Mouse (Mus musculus) limb, embryonic 10.5 days (tissue): Measurements from ENCODE around the gene Ccdc7a. TPM values are rescaled to one million over a fixed set of nuclear protein-coding genes. Genes with fewer than 3 reads are reported as not detected.

Experiments
- DNase-seq: peaks from one replicate; pipeline ENCODE4 v3.0.0-alpha.2; 2017; ENCODE audit warnings: low spot score
- H3K27ac ChIP-seq: fragments of 300-500 bp; sonication (generic); 2 replicates; pipeline ENCODE4 v1.5.1; 2016; ENCODE audit warnings: mild to moderate bottlenecking
- H3K27me3 ChIP-seq: fragments of 300-500 bp; sonication (generic); 2 replicates; pipeline ENCODE4 v1.6.1; 2016; ENCODE audit warnings: low read depth, mild to moderate bottlenecking; ENCODE audit not compliant: poor library complexity, severe bottlenecking
- H3K36me3 ChIP-seq: fragments of 300-500 bp; sonication (generic); 2 replicates; pipeline ENCODE4 v1.6.1; 2016; ENCODE audit warnings: mild to moderate bottlenecking, moderate library complexity
- H3K4me1 ChIP-seq: fragments of 300-500 bp; sonication (generic); 2 replicates; pipeline ENCODE4 v1.6.1; 2016
- H3K4me3 ChIP-seq: fragments of 300-500 bp; sonication (generic); 2 replicates; pipeline ENCODE4 v1.5.1; 2016; ENCODE audit warnings: mild to moderate bottlenecking, moderate library complexity
- H3K9me3 ChIP-seq: fragments of 300-500 bp; sonication (generic); replicated peaks from 2 replicates; pipeline ENCODE4 v1.6.1; 2016; ENCODE audit warnings: mild to moderate bottlenecking
- WGBS: fragments of 180-500 bp; shearing (Covaris S2); methylation state at CpG from one replicate; pipeline ENCODE4 v1.1.7; 2016; 5-methylcytosine and 5-hydroxymethylcytosine counted together
- polyA plus RNA-seq: library from polyadenylated mRNA; unstranded; fragments of >200 nt; fragmentation: Nextera tagmentation; extraction: Ambion mirVana; gene quantifications from 2 replicates; pipeline ENCODE4 v1.2.1, GENCODE M21; 2016

Gene Ccdc7a
- polyA plus RNA-seq, 1 experiment from 2014 or later: not detected

DNA sequence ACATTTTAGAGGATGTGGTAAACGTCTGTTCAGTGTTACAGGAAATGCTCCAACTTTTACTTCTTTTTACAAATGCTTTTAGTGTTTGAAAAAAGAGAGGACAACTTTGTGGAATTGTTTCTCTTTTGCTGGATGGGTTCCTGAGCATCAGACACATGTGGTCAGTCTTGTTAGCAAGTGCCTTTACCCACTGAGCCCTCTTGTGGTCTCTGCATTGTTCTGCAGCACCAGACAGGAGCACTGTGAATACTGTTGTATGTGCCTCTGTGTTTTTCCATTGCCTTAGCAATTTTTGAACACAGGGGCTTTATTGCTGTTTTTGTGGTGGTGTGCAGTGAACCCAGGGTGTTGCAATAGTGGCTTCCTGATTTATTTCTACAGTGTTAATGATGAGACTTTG, 340.5 kb downstream of the Ccdc7a start:
- Histone ChIP-seq H3K4me1 (no peaks in the 10 kb centered on the region), H3K36me3 (peaks cover 88% of the 10 kb centered on the region), H3K27ac (no peak overlapping the region), H3K9me3 (no peaks in the 10 kb centered on the region), H3K27me3 (no peaks in the 10 kb centered on the region), H3K4me3 (no peak overlapping the region)
- 73% methylated on average over 1 of the region's 1 CpGs for WGBS
- DNase-seq: no peak

DNA sequence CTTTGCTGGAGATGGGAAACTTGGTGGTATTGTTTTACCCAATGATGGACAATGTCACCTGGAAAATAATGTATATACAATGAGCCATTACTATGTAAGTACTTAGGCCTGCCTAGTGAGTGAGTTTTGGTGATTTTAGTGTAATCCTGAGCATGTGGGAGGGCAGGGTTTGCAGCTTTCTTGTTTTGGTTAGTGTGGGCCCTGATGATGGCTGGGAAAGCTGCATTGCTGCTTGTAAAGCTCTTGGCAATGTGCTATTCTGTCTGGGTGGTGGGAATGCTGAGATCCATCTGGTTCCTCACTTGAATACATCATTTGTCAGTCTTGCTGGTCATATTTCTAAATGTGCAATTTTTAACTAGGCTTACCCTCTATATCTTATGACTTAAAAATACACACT, 349.1 kb downstream of the Ccdc7a start:
- no peak for DNase-seq
- H3K4me1 ChIP-seq: no peaks in the 10 kb centered on the region

GRCm38 (mm10) chr8:128709261-128709660, 356.1 kb downstream of the Ccdc7a start:
- no peaks in the 10 kb centered on the region for H3K27me3 ChIP-seq
- H3K4me1 ChIP-seq: no peaks in the 10 kb centered on the region
- no peak overlapping the region for H3K27ac ChIP-seq
- no peak overlapping the region for H3K4me3 ChIP-seq
- H3K9me3 ChIP-seq: no peaks in the 10 kb centered on the region
- peak; percentile 80 for DNase-seq
- peaks cover 87% of the 10 kb centered on the region for H3K36me3 ChIP-seq
- WGBS: 55% methylated on average over 3 of the region's 3 CpGs

More for the DNA sequence above, 349.1 kb downstream of the Ccdc7a start:
- Histone ChIP-seq H3K4me3 (no peak overlapping the region), H3K36me3 (peaks cover 95% of the 10 kb centered on the region), H3K27me3 (no peaks in the 10 kb centered on the region), H3K9me3 (no peaks in the 10 kb centered on the region), H3K27ac (no peak overlapping the region)

DNA sequence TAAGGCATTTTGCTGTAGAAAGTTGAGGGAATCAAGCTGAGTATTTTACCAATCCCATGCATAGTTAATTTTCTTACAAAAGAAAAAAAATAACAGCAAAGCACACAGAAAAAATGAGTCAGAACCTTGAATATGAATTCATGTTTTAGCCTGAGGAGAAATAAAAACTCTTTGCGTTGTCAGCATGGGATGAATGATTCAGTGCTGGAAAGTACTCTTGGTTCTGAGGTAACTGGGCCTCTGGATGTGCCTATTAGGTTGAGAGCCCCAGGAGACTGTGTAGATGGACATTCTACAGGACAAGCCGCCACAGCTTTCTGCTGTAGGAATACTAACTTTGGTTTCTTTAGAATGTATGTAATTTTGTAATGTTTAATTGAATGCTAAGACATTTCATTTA, 360.5 kb downstream of the Ccdc7a start:
- Histone ChIP-seq H3K4me3 (no peak overlapping the region), H3K36me3 (peaks cover 44% of the 10 kb centered on the region), H3K9me3 (no peaks in the 10 kb centered on the region), H3K27me3 (no peaks in the 10 kb centered on the region), H3K4me1 (no peaks in the 10 kb centered on the region), H3K27ac (no peak overlapping the region)
- WGBS: 93% methylated on average over 2 of the region's 2 CpGs
- DNase-seq: no peak

DNA sequence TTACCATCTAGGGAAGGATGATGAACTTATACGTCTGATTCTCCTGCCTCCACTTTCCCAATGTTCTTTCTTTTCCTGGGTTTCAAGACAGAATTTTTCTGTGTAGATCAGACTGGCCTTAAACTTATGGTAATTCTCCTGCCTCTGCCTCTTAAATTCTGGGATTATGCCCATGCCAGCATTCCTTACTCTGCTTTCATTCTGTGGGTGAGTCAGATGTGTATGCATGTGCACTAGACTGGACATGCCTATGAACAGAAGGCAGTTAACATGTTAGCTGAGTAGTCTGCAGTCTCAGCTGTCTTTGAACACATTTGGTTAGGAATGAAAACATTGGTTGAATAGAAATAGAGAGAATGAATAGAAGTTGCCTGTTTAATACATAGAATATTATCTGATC, 360.9 kb downstream of the Ccdc7a start:
- Histone ChIP-seq H3K27ac (no peak overlapping the region), H3K9me3 (no peaks in the 10 kb centered on the region), H3K27me3 (no peaks in the 10 kb centered on the region), H3K36me3 (peaks cover 40% of the 10 kb centered on the region), H3K4me3 (no peak overlapping the region), H3K4me1 (no peaks in the 10 kb centered on the region)
- DNase-seq: no peak
- 85% methylated on average over 1 of the region's 1 CpGs for WGBS

GRCm38 (mm10) chr8:128697945-128698344, 367.4 kb downstream of the Ccdc7a start:
- no peak for DNase-seq
- Histone ChIP-seq H3K4me1 (no peaks in the 10 kb centered on the region), H3K4me3 (no peak overlapping the region), H3K9me3 (no peaks in the 10 kb centered on the region), H3K27me3 (no peaks in the 10 kb centered on the region), H3K27ac (no peak overlapping the region), H3K36me3 (peaks cover 3% of the 10 kb centered on the region; the same call in 1 of the 2 replicates)
- WGBS: 88% methylated on average over 3 of the region's 3 CpGs

- no peak overlapping the region for H3K4me3 ChIP-seq
- no peaks in the 10 kb centered on the region for H3K9me3 ChIP-seq
- H3K27ac ChIP-seq: no peak overlapping the region
- 100% methylated on average over 1 of the region's 1 CpGs for WGBS
- no peaks in the 10 kb centered on the region for H3K4me1 ChIP-seq
- DNase-seq: no peak
- H3K27me3 ChIP-seq: no peaks in the 10 kb centered on the region
- peaks cover 3% of the 10 kb centered on the region; the same call in 1 of the 2 replicates for H3K36me3 ChIP-seq
These were observed 368.5 kb downstream of the Ccdc7a start for GRCm38 (mm10) chr8:128696701-128697397.

- H3K27me3 ChIP-seq: no peaks in the 10 kb centered on the region
- 79% methylated on average over 1 of the region's 1 CpGs for WGBS
- peaks cover 13% of the 10 kb centered on the region for H3K4me1 ChIP-seq
- no peak overlapping the region for H3K27ac ChIP-seq
- H3K4me3 ChIP-seq: no peak overlapping the region
- no peak for DNase-seq
- H3K36me3 ChIP-seq: no peaks in the 10 kb centered on the region
- H3K9me3 ChIP-seq: no peaks in the 10 kb centered on the region
These were observed 375.3 kb downstream of the Ccdc7a start for GRCm38 (mm10) chr8:128690056-128690455.

GRCm38 (mm10) chr8:128688679-128689078, 376.6 kb downstream of the Ccdc7a start:
- no peaks in the 10 kb centered on the region for H3K27me3 ChIP-seq
- 91% methylated on average over 3 of the region's 3 CpGs for WGBS
- peaks cover 21% of the 10 kb centered on the region for H3K4me1 ChIP-seq
- no peak overlapping the region for H3K4me3 ChIP-seq
- H3K9me3 ChIP-seq: no peaks in the 10 kb centered on the region
- no peak for DNase-seq
- no peaks in the 10 kb centered on the region for H3K36me3 ChIP-seq
- H3K27ac ChIP-seq: no peak overlapping the region

GRCm38 (mm10) chr8:128686429-128686990, 378.8 kb downstream of the Ccdc7a start:
- peaks cover 21% of the 10 kb centered on the region for H3K4me1 ChIP-seq
- H3K27ac ChIP-seq: peak overlapping the region; percentile 100
- H3K9me3 ChIP-seq: no peaks in the 10 kb centered on the region
- H3K4me3 ChIP-seq: peak overlapping the region; percentile 92
- H3K36me3 ChIP-seq: no peaks in the 10 kb centered on the region
- no peaks in the 10 kb centered on the region for H3K27me3 ChIP-seq
- 0% methylated on average over 2 of the region's 2 CpGs for WGBS
- DNase-seq: no peak

- DNase-seq: peak; percentile 97
- H3K9me3 ChIP-seq: no peaks in the 10 kb centered on the region
- H3K4me1 ChIP-seq: peaks cover 21% of the 10 kb centered on the region
- no peaks in the 10 kb centered on the region for H3K36me3 ChIP-seq
- no peaks in the 10 kb centered on the region for H3K27me3 ChIP-seq
- peak within 1 kb of the TSS; percentile 100 for H3K27ac ChIP-seq
- under 1% methylated on average over 108 of the region's 113 CpGs for WGBS
- peak within 1 kb of the TSS; percentile 92 for H3K4me3 ChIP-seq
These were observed 379.5 kb downstream of the Ccdc7a start, which contains the start of gene Itgb1 for GRCm38 (mm10) chr8:128685507-128686428. Gene Itgb1 (plus strand): TSS chr8:128685654.

GRCm38 (mm10) chr8:128684609-128685506, 380.5 kb downstream of the Ccdc7a start:
- Histone ChIP-seq H3K27me3 (no peaks in the 10 kb centered on the region), H3K4me1 (peaks cover 21% of the 10 kb centered on the region), H3K9me3 (no peaks in the 10 kb centered on the region), H3K4me3 (peak overlapping the region; percentile 92), H3K36me3 (no peaks in the 10 kb centered on the region), H3K27ac (peak overlapping the region; percentile 100)
- 16% methylated on average over 25 of the region's 25 CpGs for WGBS
- no peak for DNase-seq
